8 mouse cellular contexts compared by ENCODE assay signal in the genomic region with DNA sequence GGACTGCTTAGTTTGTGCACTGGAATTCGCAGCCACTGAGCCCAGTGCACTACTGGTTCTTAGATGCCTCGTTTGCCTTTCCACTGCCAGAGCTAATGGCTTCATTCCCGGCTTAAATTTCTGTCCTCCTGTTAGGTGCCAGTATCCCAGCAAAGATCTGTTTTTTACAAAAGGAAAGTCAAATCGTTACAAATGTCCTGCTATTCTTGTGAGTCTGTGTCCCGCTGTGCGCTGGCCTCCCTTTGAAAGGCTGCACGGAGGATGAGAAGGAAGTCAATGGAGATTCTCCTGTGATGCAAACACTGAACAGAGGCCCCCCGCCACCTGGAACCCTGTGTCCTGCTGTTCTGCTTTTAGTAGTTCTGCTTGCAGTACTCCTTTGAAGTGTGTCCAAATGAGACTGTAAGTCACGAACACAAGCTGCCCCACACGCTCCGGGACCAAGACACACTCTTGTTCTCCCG.
A peak's percentile ranks its signal among the peaks of the same experiment; 100 is the strongest.
DNase-seq lines count a peak whose midpoint lies in the region; ATAC-seq and TF ChIP-seq lines count a peak whose summit lies in the region.

No protein-coding gene starts in this region.

- no peaks in the 10 kb centered on the region for H3K4me1 ChIP-seq in kidney, adult 2 months (ENCODE audit: control insufficient read depth, insufficient read depth, low read length)
- no peaks in the 10 kb centered on the region for H3K4me1 ChIP-seq in brown adipose tissue, adult 24 weeks (ENCODE audit: control insufficient read depth, insufficient read depth, insufficient read length, low read length)
- H3K4me1 ChIP-seq in forebrain, embryonic 12.5 days = peaks cover 10% of the 10 kb centered on the region
- no peaks in the 10 kb centered on the region for H3K4me1 ChIP-seq in intestine, embryonic 15.5 days (replicated peaks)

- H3K4me2 ChIP-seq in forebrain, embryonic 12.5 days = peak overlapping the region; percentile 46
- H3K4me2 ChIP-seq in intestine, embryonic 15.5 days (replicated peaks) = peak overlapping the region; percentile 43

- H3K4me3 ChIP-seq in kidney, adult 2 months (ENCODE audit: insufficient read depth, low read depth, low read length) = peak overlapping the region; percentile 2; the same call in 1 of the 2 replicates
- H3K4me3 ChIP-seq in brown adipose tissue, adult 24 weeks (ENCODE audit: insufficient read depth, low read depth, low read length) = peak overlapping the region; percentile 19; the same call in 1 of the 2 replicates
- 0 out of 2 replicates have a peak overlapping the region, but pooled peaks have one; percentile 1 for H3K4me3 ChIP-seq in forebrain, embryonic 12.5 days (replicated peaks)
- 0 out of 2 replicates have a peak overlapping the region, but pooled peaks have one; percentile 16 for H3K4me3 ChIP-seq in intestine, embryonic 15.5 days (replicated peaks)

- H3K9me3 ChIP-seq in forebrain, embryonic 12.5 days = no peaks in the 10 kb centered on the region
- no peaks in the 10 kb centered on the region for H3K9me3 ChIP-seq in intestine, embryonic 15.5 days

- H3K9ac ChIP-seq in forebrain, embryonic 12.5 days = no peak overlapping the region
- no peak overlapping the region for H3K9ac ChIP-seq in intestine, embryonic 15.5 days

- TF ChIP-seq CTCF in kidney, adult 2 months (conservative IDR thresholded peaks at IDR 0.05; ENCODE audit: insufficient read depth, insufficient read length, low read depth, low read length) = no peak

- WGBS in kidney, adult 2 months = 26% methylated on average over 12 of the region's 12 CpGs
- WGBS in forebrain, embryonic 12.5 days = 1% methylated on average over 12 of the region's 12 CpGs
- 17% methylated on average over 12 of the region's 12 CpGs for WGBS in intestine, embryonic 15.5 days

- H3K36me3 ChIP-seq in kidney, adult 2 months (ENCODE audit: control insufficient read depth, insufficient read depth, low read length) = no peaks in the 10 kb centered on the region
- no peaks in the 10 kb centered on the region for H3K36me3 ChIP-seq in forebrain, embryonic 12.5 days (replicated peaks)
- no peaks in the 10 kb centered on the region for H3K36me3 ChIP-seq in intestine, embryonic 15.5 days

- H3K27ac ChIP-seq in kidney, adult 2 months (ENCODE audit: insufficient read depth, low read depth, low read length) = no peak overlapping the region
- H3K27ac ChIP-seq in brown adipose tissue, adult 24 weeks (replicated peaks; ENCODE audit: low read depth, low read length) = 0 out of 2 replicates have a peak overlapping the region, but pooled peaks have one; percentile 6
- H3K27ac ChIP-seq in forebrain, embryonic 12.5 days = no peak overlapping the region
- 0 out of 2 replicates have a peak overlapping the region, but pooled peaks have one; percentile 6 for H3K27ac ChIP-seq in intestine, embryonic 15.5 days

- ATAC-seq in forebrain, embryonic 12.5 days (ENCODE audit: low FRiP score) = peak; percentile 70; the same call in 1 of the 2 replicates
- peak; percentile 31; the same call in 1 of the 2 replicates for ATAC-seq in intestine, embryonic 15.5 days

- DNase-seq in kidney, adult 2 months = no peak
- DNase-seq in kidney, adult 8-10 months = no peak
- peak; percentile 63 for DNase-seq in retina, embryonic 14.5 days (ENCODE audit: low spot score)
- DNase-seq in c-Kit-positive CD71-positive TER-119-positive erythroid progenitor cells, embryonic 14.5 days (ENCODE audit: low spot score) = no peak
- no peak for DNase-seq in spleen, postnatal 10 days (ENCODE audit: low spot score in 2 of 2)

- no peak for TF ChIP-seq POLR2A in kidney, adult 2 months (IDR thresholded peaks at IDR 0.05; ENCODE audit: low read depth, low read length)

- no peaks in the 10 kb centered on the region for H3K27me3 ChIP-seq in kidney, adult 2 months (replicated peaks; ENCODE audit: control insufficient read depth, insufficient read depth, low read length)
- H3K27me3 ChIP-seq in forebrain, embryonic 12.5 days = peaks cover 29% of the 10 kb centered on the region
- H3K27me3 ChIP-seq in intestine, embryonic 15.5 days (replicated peaks) = no peaks in the 10 kb centered on the region

Comparison
In these comparisons a context has a peak if more than half of its experiments do, and no peak if none do; other contexts are left out.
1. H3K27ac ChIP-seq: peak in brown adipose tissue, adult 24 weeks (single experiment) and intestine, embryonic 15.5 days (single experiment); none in kidney, adult 2 months (single experiment) and forebrain, embryonic 12.5 days (single experiment).
2. Peak in every context shown above with its lines, with median percentiles within 50 percentile points of each other: H3K4me3 ChIP-seq.